Mouse (Mus musculus): ENCODE results near the gene Rab10. TPM values are rescaled to one million over a fixed set of nuclear protein-coding genes. Genes with fewer than 3 reads are reported as not detected.

The Rab10 gene
- polyA plus RNA-seq, 2 experiments = 28.7 to 42.1 TPM

DNA sequence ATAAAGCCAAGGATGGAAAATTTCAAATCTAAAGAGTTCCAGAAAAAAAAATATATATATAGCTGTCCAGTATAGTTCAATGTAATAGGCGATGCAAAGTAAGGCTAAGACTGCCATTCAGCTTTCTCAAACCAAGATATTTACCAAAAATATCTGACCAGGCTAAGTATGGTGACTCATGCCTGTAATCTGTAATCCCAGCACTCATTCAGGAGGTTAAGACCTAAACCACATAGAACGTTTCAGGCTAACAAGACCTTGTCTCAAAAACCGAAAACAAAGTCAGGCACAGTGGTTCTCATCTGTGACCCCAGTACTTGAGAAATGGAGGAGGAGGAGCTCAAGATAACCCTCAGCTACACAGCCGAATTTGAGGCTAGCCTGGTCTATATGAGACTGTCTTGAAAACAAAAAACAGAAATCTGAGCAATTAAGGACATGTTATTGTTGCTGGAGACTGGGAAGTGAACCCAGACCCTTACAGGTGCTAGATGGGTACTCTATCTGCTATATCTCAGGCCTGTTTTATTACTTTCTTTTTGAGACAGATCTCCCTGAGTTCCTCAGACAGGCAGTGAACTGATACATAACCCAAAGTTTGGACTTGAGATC is 25.8 kb downstream of the Rab10 start:
- H3K9ac ChIP-seq (replicated peaks) = peak overlapping the region; percentile 41; the same call in 1 of the 2 replicates
- peak overlapping the region; percentile 89 for H3K27ac ChIP-seq
- peak; percentile 29 for ATAC-seq (ENCODE audit: insufficient read depth)
- no peak for TF ChIP-seq CTCF (IDR thresholded peaks at IDR 0.05; ENCODE audit: low read depth)
- peak; percentile 50 for TF ChIP-seq EP300 (IDR thresholded peaks at IDR 0.05; ENCODE audit: low read depth)
- H3K36me3 ChIP-seq (replicated peaks; ENCODE audit: control insufficient read depth, insufficient read depth, low read depth) = no peaks in the 10 kb centered on the region; the same call in 1 of the 2 replicates
- WGBS (ENCODE audit: insufficient replicate concordance) = 20% methylated on average over 4 of the region's 4 CpGs
- no peaks in the 10 kb centered on the region for H3K27me3 ChIP-seq (ENCODE audit: control insufficient read depth, insufficient read depth, low read length)
- H3K4me1 ChIP-seq (replicated peaks; ENCODE audit: control insufficient read depth in 2 of 2, insufficient read depth in 2 of 2, low read length in 1 of 2) = peaks cover 64% of the 10 kb centered on the region in 2 experiments
- no peak overlapping the region for H3K4me3 ChIP-seq (ENCODE audit: insufficient read depth in 1 of 2, low read depth in 2 of 2, low read length in 2 of 2)
- peak overlapping the region; percentile 85 for H3K4me2 ChIP-seq (ENCODE audit: low read depth)
- H3K9me3 ChIP-seq (ENCODE audit: control insufficient read depth, low read length) = no peaks in the 10 kb centered on the region
- DNase-seq (ENCODE audit: low read depth in 3 of 3, low spot score in 3 of 3) = no peak

DNA sequence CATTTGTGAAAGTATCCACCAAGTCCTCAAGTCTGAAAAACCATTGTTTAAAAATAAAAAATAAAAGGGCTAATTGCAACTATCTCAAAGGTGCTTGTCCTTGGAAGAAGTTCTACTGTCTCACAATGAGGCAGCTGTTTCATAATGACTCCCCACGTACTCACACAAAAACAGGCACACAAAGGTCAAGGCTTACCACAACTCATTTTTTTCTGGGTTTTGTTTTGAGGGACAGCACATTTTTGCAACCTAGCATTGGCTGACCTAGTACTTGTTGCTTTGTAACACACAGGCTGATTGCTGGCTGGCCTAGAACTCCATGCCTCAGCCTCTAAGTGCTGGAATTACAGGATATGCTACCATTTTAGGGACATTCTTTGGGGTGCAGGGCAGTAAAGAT is 26.8 kb downstream of the Rab10 start:
- ATAC-seq (ENCODE audit: insufficient read depth) (no peak), DNase-seq (ENCODE audit: low read depth in 3 of 3, low spot score in 3 of 3) (no peak)
- peak overlapping the region; percentile 39 for H3K4me2 ChIP-seq (ENCODE audit: low read depth)

DNA sequence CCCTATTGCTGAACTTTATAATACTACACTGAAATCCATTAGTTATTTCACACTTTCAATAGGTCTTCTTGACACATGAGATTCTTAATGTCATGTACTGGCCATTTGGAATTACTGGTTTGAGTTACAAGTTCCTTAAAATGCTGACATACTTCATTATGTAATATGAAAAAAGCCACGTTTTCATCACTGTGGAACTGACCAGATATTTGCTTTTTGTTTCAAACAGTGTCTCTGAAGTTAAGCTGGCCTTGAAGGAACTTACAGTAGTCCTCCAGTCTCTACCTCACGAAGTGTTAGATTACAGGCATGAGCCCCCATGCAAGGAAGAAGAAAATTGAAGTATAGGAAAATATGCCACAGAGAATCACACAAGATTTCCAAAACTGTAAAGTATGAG is 27.2 kb downstream of the Rab10 start:
- Histone ChIP-seq H3K9me3 (ENCODE audit: control insufficient read depth, low read length) (no peaks in the 10 kb centered on the region), H3K9ac (replicated peaks) (0 out of 2 replicates have a peak overlapping the region, but pooled peaks have one; percentile 52), H3K4me1 (replicated peaks; ENCODE audit: control insufficient read depth in 2 of 2, insufficient read depth in 2 of 2, low read length in 1 of 2) (peaks cover 52 to 54% of the 10 kb centered on the region in 2 experiments), H3K4me2 (ENCODE audit: low read depth) (peak overlapping the region; percentile 39; the same call in 1 of the 2 replicates), H3K36me3 (replicated peaks; ENCODE audit: control insufficient read depth, insufficient read depth, low read depth) (no peaks in the 10 kb centered on the region; the same call in 1 of the 2 replicates), H3K27ac (peak overlapping the region; percentile 79), H3K4me3 (ENCODE audit: insufficient read depth in 1 of 2, low read depth in 2 of 2, low read length in 2 of 2) (no peak overlapping the region), H3K27me3 (ENCODE audit: control insufficient read depth, insufficient read depth, low read length) (no peaks in the 10 kb centered on the region)
- WGBS (ENCODE audit: insufficient replicate concordance) = 54% methylated on average over 2 of the region's 2 CpGs
- no peak for ATAC-seq (ENCODE audit: insufficient read depth)
- TF ChIP-seq EP300 (IDR thresholded peaks at IDR 0.05; ENCODE audit: low read depth) (no peak), CTCF (IDR thresholded peaks at IDR 0.05; ENCODE audit: low read depth) (no peak)
- no peak for DNase-seq (ENCODE audit: low read depth in 3 of 3, low spot score in 3 of 3)

More for the DNA sequence above, 26.8 kb downstream of the Rab10 start:
- H3K27me3 ChIP-seq (ENCODE audit: control insufficient read depth, insufficient read depth, low read length) = no peaks in the 10 kb centered on the region
- H3K9me3 ChIP-seq (ENCODE audit: control insufficient read depth, low read length) = no peaks in the 10 kb centered on the region
- H3K36me3 ChIP-seq (replicated peaks; ENCODE audit: control insufficient read depth, insufficient read depth, low read depth) = no peaks in the 10 kb centered on the region; the same call in 1 of the 2 replicates
- 45% methylated on average over 1 of the region's 1 CpGs for WGBS (ENCODE audit: insufficient replicate concordance)
- TF ChIP-seq EP300 (IDR thresholded peaks at IDR 0.05; ENCODE audit: low read depth) (no peak), CTCF (IDR thresholded peaks at IDR 0.05; ENCODE audit: low read depth) (no peak)
- peak overlapping the region; percentile 79 for H3K27ac ChIP-seq
- no peak overlapping the region for H3K4me3 ChIP-seq (ENCODE audit: insufficient read depth in 1 of 2, low read depth in 2 of 2, low read length in 2 of 2)
- H3K4me1 ChIP-seq (replicated peaks; ENCODE audit: control insufficient read depth in 2 of 2, insufficient read depth in 2 of 2, low read length in 1 of 2) = peaks cover 56 to 57% of the 10 kb centered on the region in 2 experiments
- H3K9ac ChIP-seq (replicated peaks) = peak overlapping the region; percentile 52; the same call in 1 of the 2 replicates

DNA sequence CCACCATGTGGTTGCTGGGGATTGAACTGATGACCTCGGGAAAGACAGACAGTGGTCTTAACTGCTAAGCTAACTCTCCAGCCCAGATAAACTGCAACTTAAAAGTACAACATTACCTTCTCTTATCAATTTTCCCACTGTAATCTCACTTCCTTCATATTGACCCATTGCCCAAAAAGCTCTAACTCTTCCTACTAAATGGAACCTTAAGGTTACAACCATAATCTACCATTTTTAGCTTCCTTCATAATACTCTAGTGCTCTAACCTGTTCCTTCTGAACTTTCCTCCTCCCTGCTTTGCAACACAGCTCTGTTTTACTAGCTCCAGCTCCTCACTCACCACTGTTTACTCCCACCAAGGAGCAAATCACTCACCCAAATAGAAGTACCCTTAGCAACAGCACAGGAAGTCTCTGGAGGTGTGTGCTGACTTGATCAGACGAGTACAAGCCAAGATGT is 30.9 kb downstream of the Rab10 start:
- Histone ChIP-seq H3K4me1 (replicated peaks; ENCODE audit: control insufficient read depth in 2 of 2, insufficient read depth in 2 of 2, low read length in 1 of 2) (peaks cover 21 to 25% of the 10 kb centered on the region in 2 experiments), H3K9me3 (ENCODE audit: control insufficient read depth, low read length) (no peaks in the 10 kb centered on the region), H3K9ac (replicated peaks) (no peak overlapping the region), H3K27me3 (ENCODE audit: control insufficient read depth, insufficient read depth, low read length) (no peaks in the 10 kb centered on the region), H3K27ac (no peak overlapping the region; the same call in 1 of the 2 replicates), H3K36me3 (replicated peaks; ENCODE audit: control insufficient read depth, insufficient read depth, low read depth) (no peaks in the 10 kb centered on the region; the same call in 1 of the 2 replicates), H3K4me3 (ENCODE audit: insufficient read depth in 1 of 2, low read depth in 2 of 2, low read length in 2 of 2) (no peak overlapping the region), H3K4me2 (ENCODE audit: low read depth) (no peak overlapping the region)
- 22% methylated on average over 2 of the region's 2 CpGs for WGBS (ENCODE audit: insufficient replicate concordance)
- TF ChIP-seq EP300 (IDR thresholded peaks at IDR 0.05; ENCODE audit: low read depth) (no peak), CTCF (IDR thresholded peaks at IDR 0.05; ENCODE audit: low read depth) (no peak)
- DNase-seq (ENCODE audit: low read depth in 3 of 3, low spot score in 3 of 3) (no peak), ATAC-seq (ENCODE audit: insufficient read depth) (no peak)

DNA sequence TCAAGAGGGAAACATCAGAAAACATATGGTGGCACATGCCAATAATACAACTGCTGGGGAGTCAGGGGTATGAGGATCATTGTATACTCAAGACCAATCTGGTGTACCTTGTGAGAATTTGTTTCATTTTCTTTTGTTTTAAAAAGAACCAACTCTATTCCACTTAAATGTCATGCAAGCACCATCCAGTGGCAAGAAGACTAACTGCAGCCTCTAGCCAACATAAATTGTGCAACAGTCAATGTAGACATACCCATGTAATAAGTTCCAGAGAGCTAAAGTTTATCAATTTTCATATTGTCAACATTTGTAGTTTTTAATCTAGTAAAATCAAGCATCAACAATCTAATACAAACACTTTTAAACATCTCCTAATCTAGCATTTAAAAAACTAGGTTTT is 39.0 kb downstream of the Rab10 start:
- H3K9me3 ChIP-seq (ENCODE audit: control insufficient read depth, low read length) = no peaks in the 10 kb centered on the region
- ATAC-seq (ENCODE audit: insufficient read depth) (no peak), DNase-seq (ENCODE audit: low read depth in 3 of 3, low spot score in 3 of 3) (no peak)
- H3K9ac ChIP-seq (replicated peaks) = no peak overlapping the region
- H3K4me2 ChIP-seq (ENCODE audit: low read depth) = no peak overlapping the region
- H3K27me3 ChIP-seq (ENCODE audit: control insufficient read depth, insufficient read depth, low read length) = no peaks in the 10 kb centered on the region
- H3K36me3 ChIP-seq (replicated peaks; ENCODE audit: control insufficient read depth, insufficient read depth, low read depth) = no peaks in the 10 kb centered on the region
- H3K4me3 ChIP-seq (ENCODE audit: insufficient read depth in 1 of 2, low read depth in 2 of 2, low read length in 2 of 2) = no peak overlapping the region
- TF ChIP-seq CTCF (IDR thresholded peaks at IDR 0.05; ENCODE audit: low read depth) (no peak; the same call in 1 of the 2 replicates), EP300 (IDR thresholded peaks at IDR 0.05; ENCODE audit: low read depth) (no peak)
- no peak overlapping the region for H3K27ac ChIP-seq
- H3K4me1 ChIP-seq (replicated peaks; ENCODE audit: control insufficient read depth in 2 of 2, insufficient read depth in 2 of 2, low read length in 1 of 2) = peaks cover 8 to 9% of the 10 kb centered on the region in 2 experiments; a peak in 3 of 4 replicates
